Mouse (Mus musculus): Measurements from ENCODE around the gene Gfy. TPM values are rescaled to one million over a fixed set of nuclear protein-coding genes. Genes with fewer than 3 reads are reported as not detected.
A peak's percentile ranks its signal among the peaks of the same experiment; 100 is the strongest.

Gene Gfy
- polyA plus RNA-seq, 1 experiment from 2014 or later: not detected

GRCm38 (mm10) chr7:45133446-45134159 is 45.8 kb downstream of the Gfy start:
- DNase-seq (ENCODE audit: low spot score) (no peak), ATAC-seq (no peak)
- H3K9ac ChIP-seq (ENCODE audit: low read length): no peak overlapping the region
- H3K36me3 ChIP-seq (ENCODE audit: control insufficient read depth, insufficient read depth, low read length): no peaks in the 10 kb centered on the region
- H3K27ac ChIP-seq (ENCODE audit: low read depth, low read length): no peak overlapping the region
- no peaks in the 10 kb centered on the region for H3K27me3 ChIP-seq (replicated peaks; ENCODE audit: control insufficient read depth, insufficient read depth, low read length)
- 75% methylated on average over 8 of the region's 8 CpGs for WGBS
- peaks cover 3% of the 10 kb centered on the region; the same call in 1 of the 2 replicates for H3K9me3 ChIP-seq (replicated peaks; ENCODE audit: control insufficient read depth, low read length)
- no peak overlapping the region for H3K4me3 ChIP-seq (ENCODE audit: low read depth, low read length)
- H3K4me2 ChIP-seq (ENCODE audit: low read length): no peak overlapping the region
- H3K4me1 ChIP-seq (ENCODE audit: control insufficient read depth, insufficient read depth, low read length): peaks cover 3% of the 10 kb centered on the region; the same call in 1 of the 2 replicates

DNA sequence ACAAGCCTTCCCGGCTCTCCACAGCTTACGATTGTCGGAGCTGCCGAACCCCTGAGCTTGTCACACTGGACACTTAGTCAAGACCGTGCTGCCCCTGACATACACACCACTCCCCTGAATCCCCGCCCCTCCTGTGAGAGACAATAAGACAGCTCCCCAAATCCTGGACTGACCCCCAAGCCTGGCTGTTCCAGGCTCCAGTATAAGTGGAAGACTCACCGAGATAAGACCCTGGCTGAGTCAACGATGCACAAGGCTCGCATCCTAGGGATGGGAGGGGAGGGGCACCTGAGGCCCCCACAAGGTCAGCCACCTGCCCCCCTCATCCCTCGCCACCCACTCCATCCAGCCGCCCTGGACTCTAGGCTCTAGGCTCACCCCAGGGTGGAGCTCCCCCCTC is 47.5 kb downstream of the Gfy start:
- peaks cover 7% of the 10 kb centered on the region for H3K36me3 ChIP-seq (ENCODE audit: control insufficient read depth, insufficient read depth, low read length)
- peaks cover 8% of the 10 kb centered on the region; the same call in 1 of the 2 replicates for H3K4me1 ChIP-seq (ENCODE audit: control insufficient read depth, insufficient read depth, low read length)
- peaks cover 3% of the 10 kb centered on the region; the same call in 1 of the 2 replicates for H3K9me3 ChIP-seq (replicated peaks; ENCODE audit: control insufficient read depth, low read length)
- no peak for ATAC-seq
- no peak for DNase-seq (ENCODE audit: low spot score)
- WGBS: 76% methylated on average over 11 of the region's 11 CpGs
- H3K27ac ChIP-seq (ENCODE audit: low read depth, low read length): no peak overlapping the region
- no peak overlapping the region for H3K4me3 ChIP-seq (ENCODE audit: low read depth, low read length)
- no peaks in the 10 kb centered on the region for H3K27me3 ChIP-seq (replicated peaks; ENCODE audit: control insufficient read depth, insufficient read depth, low read length)
- no peak overlapping the region for H3K9ac ChIP-seq (ENCODE audit: low read length)
- H3K4me2 ChIP-seq (ENCODE audit: low read length): no peak overlapping the region

- no peaks in the 10 kb centered on the region for H3K27me3 ChIP-seq (replicated peaks; ENCODE audit: control insufficient read depth, insufficient read depth, low read length)
- peaks cover 7% of the 10 kb centered on the region; the same call in 1 of the 2 replicates for H3K4me1 ChIP-seq (ENCODE audit: control insufficient read depth, insufficient read depth, low read length)
- H3K27ac ChIP-seq (ENCODE audit: low read depth, low read length): no peak overlapping the region; the same call in 1 of the 2 replicates
- peak overlapping the region; percentile 97 for H3K4me3 ChIP-seq (ENCODE audit: low read depth, low read length)
- WGBS: 65% methylated on average over 15 of the region's 15 CpGs
- peaks cover 3% of the 10 kb centered on the region; the same call in 1 of the 2 replicates for H3K9me3 ChIP-seq (replicated peaks; ENCODE audit: control insufficient read depth, low read length)
- H3K9ac ChIP-seq (ENCODE audit: low read length): peak overlapping the region; percentile 81; the same call in 1 of the 2 replicates
- peak overlapping the region; percentile 75 for H3K4me2 ChIP-seq (ENCODE audit: low read length)
- DNase-seq (ENCODE audit: low spot score) (no peak), ATAC-seq (no peak)
- peaks cover 26% of the 10 kb centered on the region for H3K36me3 ChIP-seq (ENCODE audit: control insufficient read depth, insufficient read depth, low read length)
These were observed 49.4 kb downstream of the Gfy start for GRCm38 (mm10) chr7:45129776-45130512.

GRCm38 (mm10) chr7:45129318-45129717 is 50.1 kb downstream of the Gfy start:
- DNase-seq (ENCODE audit: low spot score) (no peak), ATAC-seq (no peak)
- Histone ChIP-seq H3K4me1 (ENCODE audit: control insufficient read depth, insufficient read depth, low read length) (peaks cover 7% of the 10 kb centered on the region; the same call in 1 of the 2 replicates), H3K9me3 (replicated peaks; ENCODE audit: control insufficient read depth, low read length) (peaks cover 3% of the 10 kb centered on the region; the same call in 1 of the 2 replicates), H3K36me3 (ENCODE audit: control insufficient read depth, insufficient read depth, low read length) (peaks cover 29% of the 10 kb centered on the region), H3K9ac (ENCODE audit: low read length) (peak overlapping the region; percentile 81), H3K27ac (ENCODE audit: low read depth, low read length) (peak overlapping the region; percentile 94), H3K4me3 (ENCODE audit: low read depth, low read length) (peak overlapping the region; percentile 97), H3K27me3 (replicated peaks; ENCODE audit: control insufficient read depth, insufficient read depth, low read length) (no peaks in the 10 kb centered on the region), H3K4me2 (ENCODE audit: low read length) (peak overlapping the region; percentile 75)
- under 1% methylated on average over 17 of the region's 17 CpGs for WGBS

DNA sequence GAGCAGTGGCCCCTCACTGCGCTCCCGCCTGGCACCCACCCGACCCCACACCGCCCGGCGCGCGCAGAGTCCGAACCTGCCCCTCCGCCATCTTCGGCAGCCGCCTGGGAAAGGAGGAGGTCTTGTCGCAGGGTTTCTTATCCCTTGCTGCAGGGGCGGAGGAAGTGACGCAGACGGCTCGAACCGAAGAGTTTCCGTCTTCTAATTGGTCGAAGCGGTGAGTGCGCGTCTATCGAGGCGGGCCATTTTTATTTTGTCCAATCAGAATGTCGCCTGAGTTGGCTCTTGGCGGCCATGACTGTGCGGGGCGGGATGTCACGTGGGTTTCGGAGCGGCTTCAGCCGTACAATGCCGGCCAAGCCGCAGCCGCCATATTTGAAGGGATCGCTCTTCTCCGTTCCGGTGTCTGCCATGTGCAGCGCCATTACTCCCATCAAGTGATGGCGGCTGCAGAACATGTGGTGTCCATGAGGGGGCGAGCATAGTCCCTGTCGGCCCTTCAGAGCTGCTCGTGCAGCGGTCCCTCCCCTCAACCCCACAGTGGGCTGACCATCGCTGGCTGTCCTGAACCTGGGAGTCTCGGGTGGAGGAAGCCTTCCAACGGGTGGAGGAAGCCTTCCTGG is 50.6 kb downstream of the Gfy start, which contains the start of gene Rpl13a:
Gene Rpl13a, minus strand, starts transcription at position 138 of the 623 bp plus-strand sequence.
- H3K4me3 ChIP-seq (ENCODE audit: low read depth, low read length): peak within 1 kb of the TSS; percentile 97
- WGBS: under 1% methylated on average over 48 of the region's 48 CpGs
- peaks cover 7% of the 10 kb centered on the region; the same call in 1 of the 2 replicates for H3K4me1 ChIP-seq (ENCODE audit: control insufficient read depth, insufficient read depth, low read length)
- H3K27ac ChIP-seq (ENCODE audit: low read depth, low read length): peak within 1 kb of the TSS; percentile 94
- H3K9me3 ChIP-seq (replicated peaks; ENCODE audit: control insufficient read depth, low read length): peaks cover 3% of the 10 kb centered on the region; the same call in 1 of the 2 replicates
- peak within 1 kb of the TSS; percentile 94 for H3K4me2 ChIP-seq (ENCODE audit: low read length)
- H3K36me3 ChIP-seq (ENCODE audit: control insufficient read depth, insufficient read depth, low read length): peaks cover 29% of the 10 kb centered on the region
- ATAC-seq: peak; percentile 93
- peak within 1 kb of the TSS; percentile 100 for H3K9ac ChIP-seq (ENCODE audit: low read length)
- peak; percentile 100 for DNase-seq (ENCODE audit: low spot score)
- H3K27me3 ChIP-seq (replicated peaks; ENCODE audit: control insufficient read depth, insufficient read depth, low read length): no peaks in the 10 kb centered on the region

- Histone ChIP-seq H3K27ac (ENCODE audit: low read depth, low read length) (peak overlapping the region; percentile 94), H3K9ac (ENCODE audit: low read length) (peak overlapping the region; percentile 100), H3K4me3 (ENCODE audit: low read depth, low read length) (peak overlapping the region; percentile 97), H3K27me3 (replicated peaks; ENCODE audit: control insufficient read depth, insufficient read depth, low read length) (no peaks in the 10 kb centered on the region), H3K4me2 (ENCODE audit: low read length) (peak overlapping the region; percentile 94), H3K9me3 (replicated peaks; ENCODE audit: control insufficient read depth, low read length) (no peaks in the 10 kb centered on the region), H3K36me3 (ENCODE audit: control insufficient read depth, insufficient read depth, low read length) (peaks cover 34% of the 10 kb centered on the region), H3K4me1 (ENCODE audit: control insufficient read depth, insufficient read depth, low read length) (peaks cover 14% of the 10 kb centered on the region; the same call in 1 of the 2 replicates)
- no peak for ATAC-seq
- 2% methylated on average over 6 of the region's 6 CpGs for WGBS
- no peak for DNase-seq (ENCODE audit: low spot score)
These were observed 51.6 kb downstream of the Gfy start for GRCm38 (mm10) chr7:45127700-45128224.

DNA sequence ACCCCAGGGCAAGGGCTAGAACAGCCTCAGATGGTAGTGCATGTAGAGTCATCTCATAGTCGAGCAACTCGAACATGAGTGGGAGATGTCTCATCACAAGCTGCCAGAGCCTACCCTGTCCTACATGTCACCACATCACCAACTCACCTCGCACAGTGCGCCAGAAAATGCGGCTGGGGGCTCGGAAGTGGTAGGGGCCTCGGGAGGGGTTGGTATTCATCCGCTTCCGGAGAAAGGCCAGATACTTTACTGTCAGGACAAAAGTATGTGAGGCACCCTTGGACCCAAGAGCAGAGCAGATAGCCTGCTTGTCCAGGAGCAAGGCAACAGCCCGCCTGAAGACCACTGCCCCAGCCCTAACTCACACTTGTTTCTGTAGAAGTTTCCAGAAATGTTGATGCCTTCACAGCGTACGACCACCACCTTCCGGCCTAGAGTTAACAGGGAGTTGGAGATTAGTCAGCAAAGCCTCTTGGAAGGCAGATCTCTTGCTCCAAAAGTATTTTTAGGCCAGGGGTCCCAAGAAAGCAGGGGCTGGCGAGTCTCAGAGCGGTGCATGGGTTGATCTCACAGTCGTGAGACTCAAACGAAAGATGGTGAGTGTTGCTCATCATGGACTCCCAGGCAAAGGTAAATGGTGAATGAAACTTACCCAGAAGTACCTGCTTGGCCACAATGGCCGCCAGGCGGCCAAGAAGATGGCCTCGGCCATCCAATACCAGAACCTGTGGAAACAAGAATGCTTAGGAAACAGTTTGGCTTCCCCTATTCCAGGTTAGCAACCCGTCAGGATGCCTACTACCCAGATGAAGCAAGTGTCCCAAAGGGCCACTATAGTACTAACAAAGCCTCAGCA is 52.3 kb downstream of the Gfy start:
- Histone ChIP-seq H3K4me2 (ENCODE audit: low read length) (peak overlapping the region; percentile 94), H3K4me1 (ENCODE audit: control insufficient read depth, insufficient read depth, low read length) (peaks cover 14% of the 10 kb centered on the region; the same call in 1 of the 2 replicates), H3K27me3 (replicated peaks; ENCODE audit: control insufficient read depth, insufficient read depth, low read length) (no peaks in the 10 kb centered on the region), H3K27ac (ENCODE audit: low read depth, low read length) (peak overlapping the region; percentile 94; the same call in 1 of the 2 replicates), H3K36me3 (ENCODE audit: control insufficient read depth, insufficient read depth, low read length) (peaks cover 41% of the 10 kb centered on the region), H3K9ac (ENCODE audit: low read length) (peak overlapping the region; percentile 100), H3K4me3 (ENCODE audit: low read depth, low read length) (peak overlapping the region; percentile 97), H3K9me3 (replicated peaks; ENCODE audit: control insufficient read depth, low read length) (no peaks in the 10 kb centered on the region)
- no peak for ATAC-seq
- WGBS: 45% methylated on average over 21 of the region's 21 CpGs
- DNase-seq (ENCODE audit: low spot score): no peak
